Comparison of ENCODE assay signal across 22 mouse cellular contexts in the genomic region with DNA sequence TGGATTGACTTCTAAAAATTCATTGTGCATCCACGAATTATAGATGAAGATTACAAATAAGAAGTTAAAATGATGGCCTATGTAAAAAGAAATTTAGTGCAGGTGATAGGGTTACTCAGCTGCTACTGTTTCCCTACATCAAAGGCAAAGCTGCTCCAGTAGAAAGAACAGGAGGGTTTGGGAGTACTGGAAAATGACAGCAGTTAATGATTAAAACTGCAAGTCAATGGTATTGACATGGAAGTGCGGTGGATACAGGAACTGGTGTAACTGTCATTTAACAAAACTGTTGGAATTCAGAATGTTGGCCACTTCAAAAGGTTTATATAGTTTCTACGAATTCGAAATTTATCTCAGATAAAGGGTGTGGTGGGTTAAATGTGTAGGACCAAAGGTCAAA. TPM values are rescaled to one million over a fixed set of nuclear protein-coding genes. Genes with fewer than 3 reads are reported as not detected.
DNase-seq lines count a peak whose midpoint lies in the region; ATAC-seq and TF ChIP-seq lines count a peak whose summit lies in the region.
"Had no signal": no experiment of that assay in that cellular context is flagged by ENCODE, and none has a peak within 500 bp of the region (broad histone marks: within the 10 kb centered on the region; RNA-seq: fewer than 3 reads in every experiment).

No protein-coding gene starts in this region.

- TF ChIP-seq CTCF in liver, adult 2 months (IDR thresholded peaks at IDR 0.05; ENCODE audit: low read depth, low read length): no peak
- no peak for TF ChIP-seq CTCF in liver, postnatal 0 days (IDR thresholded peaks at IDR 0.05; ENCODE audit: low read depth)

- H3K9me3 ChIP-seq in liver, embryonic 15.5 days (replicated peaks): 0 out of 2 replicates have a peak, but pooled peaks cover 5% of the 10 kb centered on the region
- H3K9me3 ChIP-seq in liver, embryonic 12.5 days (replicated peaks): peaks cover 9% of the 10 kb centered on the region
- H3K9me3 ChIP-seq in liver, embryonic 16.5 days (replicated peaks; ENCODE audit: control insufficient read depth, low read length): peaks cover 3% of the 10 kb centered on the region; the same call in 1 of the 2 replicates
- no peaks in the 10 kb centered on the region; the same call in 1 of the 2 replicates for H3K9me3 ChIP-seq in liver, embryonic 11.5 days (ENCODE audit: control insufficient read depth, low read length)
- H3K9me3 ChIP-seq in liver, postnatal 0 days (ENCODE audit: low read length): no peaks in the 10 kb centered on the region

- no peaks in the 10 kb centered on the region for H3K79me2 ChIP-seq in liver, adult 2 months (ENCODE audit: control insufficient read depth, insufficient read depth, low read length)

- ATAC-seq in liver, embryonic 15.5 days (ENCODE audit: insufficient read depth): no peak
- no peak for ATAC-seq in liver, embryonic 12.5 days
- ATAC-seq in liver, embryonic 16.5 days (ENCODE audit: low read depth): peak; percentile 35; the same call in 1 of the 2 replicates
- ATAC-seq in liver, embryonic 11.5 days (replicated peaks; ENCODE audit: low FRiP score): no peak
- peak; percentile 59; the same call in 1 of the 2 replicates for ATAC-seq in liver, postnatal 0 days
- ATAC-seq: activated CD4-positive, CD25-positive, alpha-beta regulatory T cell, adult 4 months; CD4-positive, CD25-positive, alpha-beta regulatory T cell, adult 4 months; Patski had no signal

- H3K4me1 ChIP-seq in liver, adult 2 months (ENCODE audit: control insufficient read depth, insufficient read depth, low read length): peaks cover 9% of the 10 kb centered on the region; the same call in 1 of the 2 replicates
- peaks cover 11% of the 10 kb centered on the region for H3K4me1 ChIP-seq in liver, embryonic 15.5 days (replicated peaks)
- H3K4me1 ChIP-seq in liver, embryonic 12.5 days: peaks cover 7% of the 10 kb centered on the region
- no peaks in the 10 kb centered on the region for H3K4me1 ChIP-seq in liver, embryonic 16.5 days (ENCODE audit: control insufficient read depth, low read depth, low read length)
- no peaks in the 10 kb centered on the region for H3K4me1 ChIP-seq in liver, embryonic 11.5 days (replicated peaks; ENCODE audit: control insufficient read depth, insufficient read depth, low read length)
- H3K4me1 ChIP-seq in liver, postnatal 0 days (ENCODE audit: insufficient read depth): 0 out of 2 replicates have a peak, but pooled peaks cover 2% of the 10 kb centered on the region

- H3K4me3 ChIP-seq in liver, adult 2 months (ENCODE audit: insufficient read depth, low read depth, low read length): no peak overlapping the region
- no peak overlapping the region for H3K4me3 ChIP-seq in liver, embryonic 15.5 days (replicated peaks)
- no peak overlapping the region for H3K4me3 ChIP-seq in liver, embryonic 12.5 days
- no peak overlapping the region for H3K4me3 ChIP-seq in liver, embryonic 16.5 days (ENCODE audit: low read depth, low read length)
- H3K4me3 ChIP-seq in liver, embryonic 11.5 days (ENCODE audit: low read depth, low read length): no peak overlapping the region
- H3K4me3 ChIP-seq in liver, postnatal 0 days (ENCODE audit: low read depth, low read length): no peak overlapping the region

- peak; percentile 80 for DNase-seq in liver, adult 2 months (ENCODE audit: extremely low read depth, low read depth, low spot score)
- DNase-seq in liver: no peak
- DNase-seq in liver, embryonic 11.5 days (ENCODE audit: low spot score): no peak
- no peak for DNase-seq in liver, postnatal 0 days
- no peak for DNase-seq in Muller cell, postnatal 12 days (ENCODE audit: inconsistent ontology term)
- DNase-seq: adrenal gland, adult 2 months; adrenal gland, adult 8-10 months; adrenal gland, postnatal 10 days; adrenal gland, postnatal 14 days; adrenal gland, postnatal 25 days; adrenal gland, postnatal 36 days; B cell, adult 2 months; cerebellum, adult 11 months; cerebellum, adult 11-12 months; cerebellum, adult 18-20 months had no signal

- no peak for TF ChIP-seq POLR2A in liver, adult 2 months (IDR thresholded peaks at IDR 0.05; ENCODE audit: extremely low read depth, insufficient read depth, low read length)

- H3K9ac ChIP-seq in liver, adult 2 months (ENCODE audit: low read depth, low read length): no peak overlapping the region
- H3K9ac ChIP-seq in liver, embryonic 15.5 days: no peak overlapping the region
- no peak overlapping the region for H3K9ac ChIP-seq in liver, embryonic 12.5 days
- no peak overlapping the region for H3K9ac ChIP-seq in liver, embryonic 16.5 days (ENCODE audit: low read depth, low read length)
- no peak overlapping the region for H3K9ac ChIP-seq in liver, embryonic 11.5 days (ENCODE audit: low read depth, low read length)
- no peak overlapping the region for H3K9ac ChIP-seq in liver, postnatal 0 days (replicated peaks)

- 28% methylated on average over 4 of the region's 4 CpGs for WGBS in liver, adult 2 months
- WGBS in liver, embryonic 15.5 days (ENCODE audit: insufficient replicate concordance): 64% methylated on average over 4 of the region's 4 CpGs
- whole genome bisulfite sequencing in liver, embryonic 12.5 days (ENCODE audit: insufficient replicate concordance): 66% methylated on average over 4 of the region's 4 CpGs
- 64% methylated on average over 4 of the region's 4 CpGs for WGBS in liver, embryonic 16.5 days (ENCODE audit: insufficient replicate concordance)
- 79% methylated on average over 4 of the region's 4 CpGs for WGBS in liver, embryonic 11.5 days
- WGBS in liver, postnatal 0 days (ENCODE audit: insufficient replicate concordance): 63% methylated on average over 4 of the region's 4 CpGs

- no peaks in the 10 kb centered on the region for H3K36me3 ChIP-seq in liver, adult 2 months (ENCODE audit: control insufficient read depth, insufficient read depth, low read length)
- no peaks in the 10 kb centered on the region for H3K36me3 ChIP-seq in liver, embryonic 15.5 days (replicated peaks)
- no peaks in the 10 kb centered on the region for H3K36me3 ChIP-seq in liver, embryonic 12.5 days
- H3K36me3 ChIP-seq in liver, embryonic 16.5 days (ENCODE audit: control insufficient read depth, insufficient read depth): no peaks in the 10 kb centered on the region
- H3K36me3 ChIP-seq in liver, embryonic 11.5 days (ENCODE audit: control insufficient read depth, insufficient read depth, low read length): no peaks in the 10 kb centered on the region
- no peaks in the 10 kb centered on the region for H3K36me3 ChIP-seq in liver, postnatal 0 days (replicated peaks; ENCODE audit: insufficient read depth, low read length)

- no peaks in the 10 kb centered on the region for H3K27me3 ChIP-seq in liver, adult 2 months (ENCODE audit: control insufficient read depth, insufficient read depth, low read length)
- H3K27me3 ChIP-seq in liver, embryonic 15.5 days: no peaks in the 10 kb centered on the region
- no peaks in the 10 kb centered on the region for H3K27me3 ChIP-seq in liver, embryonic 12.5 days (replicated peaks)
- no peaks in the 10 kb centered on the region for H3K27me3 ChIP-seq in liver, embryonic 16.5 days (ENCODE audit: control insufficient read depth, insufficient read depth, low read depth, low read length)
- H3K27me3 ChIP-seq in liver, embryonic 11.5 days (replicated peaks; ENCODE audit: control insufficient read depth, insufficient read depth, low read length): no peaks in the 10 kb centered on the region
- H3K27me3 ChIP-seq in liver, postnatal 0 days (ENCODE audit: insufficient read depth, low read length): no peaks in the 10 kb centered on the region
- H3K27me3 ChIP-seq: CH12.LX, Patski had no signal

- no peak overlapping the region for H3K4me2 ChIP-seq in liver, embryonic 15.5 days
- no peak overlapping the region for H3K4me2 ChIP-seq in liver, embryonic 12.5 days
- H3K4me2 ChIP-seq in liver, embryonic 16.5 days (ENCODE audit: low read depth, low read length): no peak overlapping the region
- no peak overlapping the region for H3K4me2 ChIP-seq in liver, embryonic 11.5 days
- no peak overlapping the region for H3K4me2 ChIP-seq in liver, postnatal 0 days (ENCODE audit: low read depth, low read length)

- TF ChIP-seq EP300 in liver, postnatal 0 days (IDR thresholded peaks at IDR 0.05; ENCODE audit: low read depth): no peak

- H3K27ac ChIP-seq in liver, adult 2 months (replicated peaks; ENCODE audit: insufficient read depth, low read depth, low read length): 0 out of 2 replicates have a peak overlapping the region, but pooled peaks have one; percentile 58
- 0 out of 2 replicates have a peak overlapping the region, but pooled peaks have one; percentile 31 for H3K27ac ChIP-seq in liver, embryonic 15.5 days (replicated peaks)
- H3K27ac ChIP-seq in liver, embryonic 12.5 days: no peak overlapping the region
- peak overlapping the region; percentile 29; the same call in 1 of the 2 replicates for H3K27ac ChIP-seq in liver, embryonic 16.5 days (ENCODE audit: low read length)
- no peak overlapping the region for H3K27ac ChIP-seq in liver, embryonic 11.5 days (ENCODE audit: low read depth, low read length)
- peak overlapping the region; percentile 44; the same call in 1 of the 2 replicates for H3K27ac ChIP-seq in liver, postnatal 0 days (ENCODE audit: low read depth)

RNA-seq across cellular contexts. Expression of gene Pithd1, which starts 8.1 kb away (rescaled TPM):
- total RNA-seq in liver, adult 2 months (2014; rRNA removed): 20.3 and 21.0 TPM in 2 replicates
- 28.8 and 41.0 TPM in 2 replicates for polyA plus RNA-seq in liver, adult 2 months (2012; rRNA removed)
- polyA plus RNA-seq in liver, embryonic 15.5 days (2015; fragmentation: Nextera tagmentation; extraction: Ambion mirVana): 73.9 and 81.7 TPM in 2 replicates
- polyA plus RNA-seq in liver, embryonic 12.5 days (2016; fragmentation: Nextera tagmentation; extraction: Ambion mirVana): 115 and 121 TPM in 2 replicates
- polyA plus RNA-seq in liver, embryonic 16.5 days (2015; fragmentation: Nextera tagmentation; extraction: Ambion mirVana): 61.4 and 63.3 TPM in 2 replicates
- 96.9 and 106 TPM in 2 replicates for polyA plus RNA-seq in liver, embryonic 11.5 days (2014; fragmentation: Nextera tagmentation; extraction: Ambion mirVana)
- polyA plus RNA-seq in liver, postnatal 0 days (2015; fragmentation: Nextera tagmentation; extraction: Ambion mirVana): 42.9 and 45.2 TPM in 2 replicates

RNA-seq across cellular contexts. Expression of gene Lypla2, which starts 22.7 kb away (rescaled TPM):
- total RNA-seq in liver, adult 2 months (2014; rRNA removed): 21.8 and 25.9 TPM in 2 replicates
- 113 and 116 TPM in 2 replicates for polyA plus RNA-seq in liver, adult 2 months (2012; rRNA removed)
- 40.4 and 49.5 TPM in 2 replicates for polyA plus RNA-seq in liver, embryonic 15.5 days (2015; fragmentation: Nextera tagmentation; extraction: Ambion mirVana)
- polyA plus RNA-seq in liver, embryonic 12.5 days (2016; fragmentation: Nextera tagmentation; extraction: Ambion mirVana): 59.5 and 61.7 TPM in 2 replicates
- polyA plus RNA-seq in liver, embryonic 16.5 days (2015; fragmentation: Nextera tagmentation; extraction: Ambion mirVana): 37.0 and 39.9 TPM in 2 replicates
- 104 and 106 TPM in 2 replicates for polyA plus RNA-seq in liver, embryonic 11.5 days (2014; fragmentation: Nextera tagmentation; extraction: Ambion mirVana)
- 54.2 and 55.5 TPM in 2 replicates for polyA plus RNA-seq in liver, postnatal 0 days (2015; fragmentation: Nextera tagmentation; extraction: Ambion mirVana)

RNA-seq across cellular contexts. Expression of gene Eloa, which starts 26.4 kb away (rescaled TPM):
- 16.1 and 16.7 TPM in 2 replicates for total RNA-seq in liver, adult 2 months (2014; rRNA removed)
- 7.3 and 8.1 TPM in 2 replicates for polyA plus RNA-seq in liver, adult 2 months (2012; rRNA removed)
- polyA plus RNA-seq in liver, embryonic 15.5 days (2015; fragmentation: Nextera tagmentation; extraction: Ambion mirVana): 27.0 and 29.6 TPM in 2 replicates
- polyA plus RNA-seq in liver, embryonic 12.5 days (2016; fragmentation: Nextera tagmentation; extraction: Ambion mirVana): 38.2 and 39.4 TPM in 2 replicates
- 29.1 and 29.4 TPM in 2 replicates for polyA plus RNA-seq in liver, embryonic 16.5 days (2015; fragmentation: Nextera tagmentation; extraction: Ambion mirVana)
- 48.6 and 51.6 TPM in 2 replicates for polyA plus RNA-seq in liver, embryonic 11.5 days (2014; fragmentation: Nextera tagmentation; extraction: Ambion mirVana)
- 15.9 and 16.7 TPM in 2 replicates for polyA plus RNA-seq in liver, postnatal 0 days (2015; fragmentation: Nextera tagmentation; extraction: Ambion mirVana)

RNA-seq across cellular contexts. Expression of gene Gale, which starts 31.6 kb away (rescaled TPM):
- total RNA-seq in liver, adult 2 months (2014; rRNA removed): 34.2 and 38.5 TPM in 2 replicates
- polyA plus RNA-seq in liver, adult 2 months (2012; rRNA removed): 32.0 and 33.6 TPM in 2 replicates
- polyA plus RNA-seq in liver, embryonic 15.5 days (2015; fragmentation: Nextera tagmentation; extraction: Ambion mirVana): 38.6 and 46.9 TPM in 2 replicates
- 36.0 and 41.2 TPM in 2 replicates for polyA plus RNA-seq in liver, embryonic 12.5 days (2016; fragmentation: Nextera tagmentation; extraction: Ambion mirVana)
- 34.5 and 37.6 TPM in 2 replicates for polyA plus RNA-seq in liver, embryonic 16.5 days (2015; fragmentation: Nextera tagmentation; extraction: Ambion mirVana)
- 47.7 and 49.8 TPM in 2 replicates for polyA plus RNA-seq in liver, embryonic 11.5 days (2014; fragmentation: Nextera tagmentation; extraction: Ambion mirVana)
- polyA plus RNA-seq in liver, postnatal 0 days (2015; fragmentation: Nextera tagmentation; extraction: Ambion mirVana): 82.2 and 96.5 TPM in 2 replicates

RNA-seq across cellular contexts. Expression of gene Hmgcl, which starts 48.9 kb away (rescaled TPM):
- total RNA-seq in liver, adult 2 months (2014; rRNA removed): 179 and 187 TPM in 2 replicates
- polyA plus RNA-seq in liver, adult 2 months (2012; rRNA removed): 266 and 291 TPM in 2 replicates
- 91.4 and 96.5 TPM in 2 replicates for polyA plus RNA-seq in liver, embryonic 15.5 days (2015; fragmentation: Nextera tagmentation; extraction: Ambion mirVana)
- polyA plus RNA-seq in liver, embryonic 12.5 days (2016; fragmentation: Nextera tagmentation; extraction: Ambion mirVana): 67.4 and 71.1 TPM in 2 replicates
- 105 and 107 TPM in 2 replicates for polyA plus RNA-seq in liver, embryonic 16.5 days (2015; fragmentation: Nextera tagmentation; extraction: Ambion mirVana)
- 97.1 and 104 TPM in 2 replicates for polyA plus RNA-seq in liver, embryonic 11.5 days (2014; fragmentation: Nextera tagmentation; extraction: Ambion mirVana)
- 351 and 364 TPM in 2 replicates for polyA plus RNA-seq in liver, postnatal 0 days (2015; fragmentation: Nextera tagmentation; extraction: Ambion mirVana)

Comparison
In these comparisons a context has a peak if more than half of its experiments do, and no peak if none do; other contexts are left out.
1. H3K27ac ChIP-seq: peak in liver, adult 2 months (single experiment), liver, embryonic 15.5 days (single experiment), liver, embryonic 16.5 days (single experiment) and liver, postnatal 0 days (single experiment); none in liver, embryonic 12.5 days (single experiment) and liver, embryonic 11.5 days (single experiment).
2. ATAC-seq: peak in liver, embryonic 16.5 days (single experiment) and liver, postnatal 0 days (single experiment); none in liver, embryonic 15.5 days (single experiment), liver, embryonic 12.5 days (single experiment) and liver, embryonic 11.5 days (single experiment).